ENCODE assay signal across 9 mouse cellular contexts in the genomic region with DNA sequence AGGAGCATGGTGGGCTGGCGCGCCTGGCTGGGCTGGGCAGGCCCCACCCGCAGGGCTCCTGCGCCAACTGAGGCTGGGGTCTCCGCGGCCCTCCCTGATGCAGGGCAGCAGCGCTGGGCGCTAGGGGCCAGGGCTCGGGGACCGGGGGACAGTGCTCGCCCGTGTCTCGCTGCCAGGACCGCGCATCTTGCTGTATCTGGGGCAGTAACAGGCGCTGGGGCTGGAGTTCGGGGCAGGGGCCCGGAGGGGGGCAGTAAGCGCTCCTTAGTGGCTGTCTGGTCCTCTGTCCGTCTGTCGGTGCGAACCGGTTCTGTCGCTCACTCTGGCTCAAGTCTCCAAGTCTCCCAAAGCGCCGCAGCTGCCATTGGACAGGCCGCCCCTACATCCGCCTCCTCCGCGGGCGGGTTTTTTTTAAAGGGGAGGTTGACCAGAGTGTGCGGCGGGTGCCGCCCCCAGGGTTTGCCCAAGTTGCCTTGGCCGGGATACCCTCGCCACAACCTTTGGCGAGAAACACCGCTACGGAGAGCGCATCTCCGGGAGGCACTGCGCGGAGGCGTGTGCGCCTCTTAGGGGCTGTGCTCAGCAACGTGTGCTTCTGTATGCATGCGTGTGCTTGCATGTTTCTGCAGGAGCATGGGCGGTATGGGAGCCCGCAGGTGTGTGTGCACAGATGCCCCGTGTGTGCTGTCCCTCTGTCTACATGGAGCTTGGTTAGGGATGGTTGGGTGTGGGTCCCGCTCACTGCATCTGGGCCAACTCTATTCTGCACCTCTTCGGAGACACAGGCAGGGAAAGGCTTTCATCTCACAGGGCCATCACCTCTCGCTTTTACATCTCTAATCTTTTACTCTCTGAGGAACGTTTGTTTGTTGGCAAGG. TPM values are rescaled to one million over a fixed set of nuclear protein-coding genes. Genes with fewer than 3 reads are reported as not detected.
DNase-seq lines count a peak whose midpoint lies in the region; ATAC-seq and TF ChIP-seq lines count a peak whose summit lies in the region.
"Had no signal": no experiment of that assay in that cellular context is flagged by ENCODE, and none has a peak within 500 bp of the region (broad histone marks: within the 10 kb centered on the region; RNA-seq: fewer than 3 reads in every experiment).

No protein-coding gene starts in this region.

- H3K36me3 ChIP-seq in hindbrain, embryonic 13.5 days, result no peaks in the 10 kb centered on the region
- H3K36me3 ChIP-seq in neural tube, embryonic 12.5 days, result no peaks in the 10 kb centered on the region

- intact Hi-C loops in left cerebral cortex, adult 2 months (cut with DNase I), result no loop called here
- intact Hi-C loops in left cerebral cortex, postnatal 36 days (cut with DNase I), result no loop called here

- peak overlapping the region; percentile 47; the same call in 1 of the 2 replicates for H3K27ac ChIP-seq in left cerebral cortex, adult 2 months
- H3K27ac ChIP-seq in hindbrain, embryonic 13.5 days, result peak overlapping the region; percentile 46
- H3K27ac ChIP-seq in neural tube, embryonic 12.5 days, result 0 out of 2 replicates have a peak overlapping the region, but pooled peaks have one; percentile 68
- no peak overlapping the region for H3K27ac ChIP-seq in cerebellum, adult 2 months (ENCODE audit: insufficient read depth, low read length)

- H3K9ac ChIP-seq in hindbrain, embryonic 13.5 days, result peak overlapping the region; percentile 77
- peak overlapping the region; percentile 92 for H3K9ac ChIP-seq in neural tube, embryonic 12.5 days

- peak; percentile 40; the same call in 1 of the 2 replicates for ATAC-seq in hindbrain, embryonic 13.5 days (ENCODE audit: low FRiP score)
- ATAC-seq in neural tube, embryonic 12.5 days (ENCODE audit: low FRiP score, low read depth), result no peak
- ATAC-seq: Patski had no signal

- TF ChIP-seq CTCF in left cerebral cortex, adult 2 months (IDR thresholded peaks at IDR 0.05), result no peak
- TF ChIP-seq CTCF in cerebellum, adult 2 months (IDR thresholded peaks at IDR 0.05; ENCODE audit: borderline replicate concordance, insufficient read depth, low read depth, low read length), result no peak

- DNase-seq in left cerebral cortex, adult 2 months (ENCODE audit: extremely low spot score in 1 of 2, low spot score in 2 of 2), result peak in 1 of 2 experiments; percentile 46
- DNase-seq in left cerebral cortex, postnatal 36 days (ENCODE audit: low spot score in 2 of 2), result no peak
- DNase-seq in embryo, embryonic 11 days, result peak; percentile 59
- no peak for DNase-seq in cerebellum, postnatal 14 days
- no peak for DNase-seq in cerebellum, adult 2 months
- DNase-seq in thymus, adult 18-20 months, result no peak

- peak overlapping the region; percentile 54 for H3K4me3 ChIP-seq in left cerebral cortex, adult 2 months
- H3K4me3 ChIP-seq in hindbrain, embryonic 13.5 days, result peak overlapping the region; percentile 73
- peak overlapping the region; percentile 74 for H3K4me3 ChIP-seq in neural tube, embryonic 12.5 days
- no peak overlapping the region for H3K4me3 ChIP-seq in cerebellum, adult 2 months (replicated peaks; ENCODE audit: insufficient read depth, low read depth, low read length)

- H3K4me1 ChIP-seq in hindbrain, embryonic 13.5 days (replicated peaks), result peaks cover 93% of the 10 kb centered on the region
- H3K4me1 ChIP-seq in neural tube, embryonic 12.5 days, result peaks cover 78% of the 10 kb centered on the region
- H3K4me1 ChIP-seq in cerebellum, adult 2 months (ENCODE audit: control insufficient read depth, insufficient read depth, low read length), result peaks cover 4% of the 10 kb centered on the region; the same call in 1 of the 2 replicates

- WGBS in hindbrain, embryonic 13.5 days, result 1% methylated on average over 50 of the region's 54 CpGs
- under 1% methylated on average over 54 of the region's 54 CpGs for WGBS in neural tube, embryonic 12.5 days
- 3% methylated on average over 52 of the region's 54 CpGs for WGBS in cerebellum, adult 2 months

- TF ChIP-seq POLR2A in cerebellum, adult 2 months (IDR thresholded peaks at IDR 0.05; ENCODE audit: borderline replicate concordance, insufficient read depth, low read length), result no peak

- H3K9me3 ChIP-seq in hindbrain, embryonic 13.5 days, result no peaks in the 10 kb centered on the region
- no peaks in the 10 kb centered on the region for H3K9me3 ChIP-seq in neural tube, embryonic 12.5 days

- H3K4me2 ChIP-seq in hindbrain, embryonic 13.5 days, result peak overlapping the region; percentile 100
- peak overlapping the region; percentile 98 for H3K4me2 ChIP-seq in neural tube, embryonic 12.5 days (replicated peaks)

- H3K27me3 ChIP-seq in hindbrain, embryonic 13.5 days, result peaks cover 83% of the 10 kb centered on the region
- H3K27me3 ChIP-seq in neural tube, embryonic 12.5 days (replicated peaks), result peaks cover 82% of the 10 kb centered on the region
- peaks cover 5% of the 10 kb centered on the region; the same call in 1 of the 2 replicates for H3K27me3 ChIP-seq in cerebellum, adult 2 months (ENCODE audit: control insufficient read depth, insufficient read depth, low read length)
- H3K27me3 ChIP-seq: Patski had no signal

RNA-seq across cellular contexts. Expression of a gene that starts 4.5 kb away (rescaled TPM):
- 10 to 100 TPM; 33.8 to 35.5 TPM for total RNA-seq in left cerebral cortex, adult 2 months (2021)
- 10 to 100 TPM; 34.0 to 35.9 TPM for total RNA-seq in left cerebral cortex, postnatal 36 days (2021)
- polyA plus RNA-seq in hindbrain, embryonic 13.5 days (2015; fragmentation: Nextera tagmentation; extraction: Ambion mirVana), result 40.1 and 47.2 TPM in 2 replicates
- 90.3 and 99.7 TPM in 2 replicates for polyA plus RNA-seq in neural tube, embryonic 12.5 days (2016; fragmentation: Nextera tagmentation; extraction: Ambion mirVana)
- 11.1 and 14.7 TPM in 2 replicates for polyA plus RNA-seq in cerebellum, adult 2 months (2012; rRNA removed)
